In the genomic region with DNA sequence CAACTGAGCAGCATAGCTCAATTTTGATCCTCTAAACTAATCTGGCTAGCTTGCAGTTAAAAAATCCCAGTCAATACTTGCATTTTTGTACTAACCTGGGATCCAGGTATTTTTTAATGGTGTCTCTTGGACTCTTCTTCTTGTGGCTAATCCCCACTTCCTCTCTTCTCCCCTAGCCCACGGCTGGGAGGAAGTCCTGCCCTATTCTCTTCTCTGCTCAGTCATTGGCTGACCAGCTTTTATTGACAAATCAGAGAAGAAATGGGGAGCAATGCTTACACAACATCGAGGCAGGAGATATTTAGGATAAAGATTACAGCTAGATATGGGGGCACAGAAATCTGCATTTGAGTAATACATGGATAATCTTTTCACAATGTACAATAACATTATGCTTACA, we compare ENCODE assay signal across 22 mouse cellular contexts. TPM values are rescaled to one million over a fixed set of nuclear protein-coding genes. Genes with fewer than 3 reads are reported as not detected.
DNase-seq lines count a peak whose midpoint lies in the region; ATAC-seq and TF ChIP-seq lines count a peak whose summit lies in the region.
"Had no signal": no experiment of that assay in that cellular context is flagged by ENCODE, and none has a peak within 500 bp of the region (broad histone marks: within the 10 kb centered on the region; RNA-seq: fewer than 3 reads in every experiment).

No protein-coding gene starts in this region.

- in situ Hi-C loops in ES-E14 (cut with MboI; ENCODE audit: low sequenced_read_pairs in 2 of 2, unreplicated experiment in 2 of 2): no loop called here

- H3K4me1 ChIP-seq in ES-E14 (ENCODE audit: control insufficient read depth in 2 of 2, insufficient read depth in 2 of 2, low read length in 2 of 2, poor library complexity in 1 of 2): peaks cover 2 to 3% of the 10 kb centered on the region in 2 experiments; a peak in 1 of 4 replicates

- H3K9me3 ChIP-seq in ES-E14 (ENCODE audit: control insufficient read depth, insufficient read depth, low read depth, low read length): no peaks in the 10 kb centered on the region
- H3K9me3 ChIP-seq: heart, embryonic 10.5 days; kidney, embryonic 15.5 days; limb, embryonic 12.5 days; midbrain, embryonic 10.5 days; neural tube, embryonic 15.5 days had no signal

- ATAC-seq in granulocyte monocyte progenitor cell, adult 5-6 weeks (replicated peaks; ENCODE audit: poor library complexity, severe bottlenecking): peak; percentile 85
- peak; percentile 83 for ATAC-seq in megakaryocyte progenitor cell, adult 5-6 weeks (replicated peaks; ENCODE audit: poor library complexity)
- no peak for ATAC-seq in erythroid progenitor cell, adult 5-6 weeks (replicated peaks; ENCODE audit: low FRiP score, poor library complexity, severe bottlenecking)
- ATAC-seq: forebrain, postnatal 0 days; hindbrain, embryonic 16.5 days had no signal

- no peaks in the 10 kb centered on the region for H3K36me3 ChIP-seq in ES-E14 (ENCODE audit: control insufficient read depth, insufficient read depth, low read length, poor library complexity, severe bottlenecking)
- H3K36me3 ChIP-seq: heart, embryonic 10.5 days; kidney, embryonic 15.5 days; limb, embryonic 12.5 days; midbrain, embryonic 10.5 days; neural tube, embryonic 15.5 days had no signal

- H3K9ac ChIP-seq in ES-E14 (ENCODE audit: insufficient read depth, low read depth, low read length, poor library complexity, severe bottlenecking): no peak overlapping the region
- H3K9ac ChIP-seq: forebrain, postnatal 0 days; kidney, embryonic 15.5 days; limb, embryonic 12.5 days; neural tube, embryonic 15.5 days had no signal

- peak overlapping the region; percentile 14 to 72; a peak in 3 of 4 replicates for H3K4me3 ChIP-seq in ES-E14 (ENCODE audit: insufficient read depth in 1 of 2, low read depth in 1 of 2, low read length in 2 of 2, poor library complexity in 1 of 2, severe bottlenecking in 1 of 2)
- H3K4me3 ChIP-seq: heart, embryonic 10.5 days; kidney, embryonic 15.5 days; layer of hippocampus, adult 2 months; limb, embryonic 12.5 days; midbrain, embryonic 10.5 days; neural tube, embryonic 15.5 days had no signal

- no peak overlapping the region; the same call in 1 of the 2 replicates for H3K27ac ChIP-seq in ES-E14 (ENCODE audit: insufficient read depth, low read depth, low read length, poor library complexity, severe bottlenecking)
- H3K27ac ChIP-seq: heart, embryonic 10.5 days; kidney, embryonic 15.5 days; layer of hippocampus, adult 2 months; limb, embryonic 12.5 days; midbrain, embryonic 10.5 days; neural tube, embryonic 15.5 days; stomach, postnatal 0 days had no signal

- peak; percentile 50 for DNase-seq in CD4-positive, CD25-positive, alpha-beta regulatory T cell, adult 2 months (ENCODE audit: low read depth, low spot score)
- no peak for DNase-seq in ES-E14 (ENCODE audit: low read depth, low spot score)
- no peak for DNase-seq in cerebellum, postnatal 14 days
- no peak for DNase-seq in spleen, adult 12 weeks (ENCODE audit: low spot score)
- DNase-seq in urinary bladder, postnatal 36 days (ENCODE audit: low spot score in 2 of 2): no peak
- DNase-seq: adrenal gland, postnatal 14 days; cerebellum, adult 2 months; forebrain, postnatal 0 days; heart, postnatal 14 days; lung, adult 2 months; thymus, postnatal 14 days had no signal

TF ChIP-seq in ES-E14, 5 proteins besides CTCF, POLR2A, EP300 and RAD21:
- TF ChIP-seq MAFK (IDR thresholded peaks at IDR 0.05; ENCODE audit: insufficient read depth, low read depth, low read length): no peak
- TF ChIP-seq ZNF384 (IDR thresholded peaks at IDR 0.05; ENCODE audit: low read depth, low read length): no peak
- no peak for TF ChIP-seq HCFC1 (IDR thresholded peaks at IDR 0.05; ENCODE audit: borderline replicate concordance, insufficient read depth, low read length)
- TF ChIP-seq ZC3H11A (IDR thresholded peaks at IDR 0.05; ENCODE audit: borderline replicate concordance, low read depth, low read length): no peak
- no peak for TF ChIP-seq CHD2 (IDR thresholded peaks at IDR 0.05; ENCODE audit: low read depth, low read length)
TF ChIP-seq in ES-E14: peak in this region for 0.

RNA-seq across cellular contexts. Expression of a gene that starts 5.4 kb away (rescaled TPM):
- total RNA-seq in ES-E14 (2012; rRNA removed): 25.4 and 26.2 TPM in 2 replicates
- not detected in 2 replicates for total RNA-seq in granulocyte monocyte progenitor cell, adult 5-6 weeks (2014; fragmentation: Nextera tagmentation)
- 68.4 TPM in 1 of 2 replicates, not detected in the other for total RNA-seq in granulocyte monocyte progenitor cell, adult 5-6 weeks (2017)
- total RNA-seq in megakaryocyte progenitor cell, adult 5-6 weeks (2015): 24.4 TPM in 1 of 2 replicates, not detected in the other
- total RNA-seq in megakaryocyte progenitor cell, adult 5-6 weeks (2017): 144 and 168 TPM in 2 replicates
- not detected in 2 replicates for total RNA-seq in erythroid progenitor cell, adult 5-6 weeks (2015; ENCODE audit: low replicate concordance)
- total RNA-seq in erythroid progenitor cell, adult 5-6 weeks (2017; ENCODE audit: low replicate concordance): 59.7 TPM in 1 of 2 replicates, not detected in the other

RNA-seq across cellular contexts. Expression of a gene that starts 8.1 kb away (rescaled TPM):
- total RNA-seq in ES-E14 (2012; rRNA removed): 74.8 and 115 TPM in 2 replicates
- 179 and 257 TPM in 2 replicates for total RNA-seq in granulocyte monocyte progenitor cell, adult 5-6 weeks (2014; fragmentation: Nextera tagmentation)
- total RNA-seq in granulocyte monocyte progenitor cell, adult 5-6 weeks (2017): 252 and 259 TPM in 2 replicates
- 388 TPM in 2 replicates for total RNA-seq in megakaryocyte progenitor cell, adult 5-6 weeks (2015)
- total RNA-seq in megakaryocyte progenitor cell, adult 5-6 weeks (2017): 201 and 203 TPM in 2 replicates
- total RNA-seq in erythroid progenitor cell, adult 5-6 weeks (2015; ENCODE audit: low replicate concordance): 256 and 266 TPM in 2 replicates
- 218 and 252 TPM in 2 replicates for total RNA-seq in erythroid progenitor cell, adult 5-6 weeks (2017; ENCODE audit: low replicate concordance)

RNA-seq across cellular contexts. Expression of a gene that starts 8.3 kb away (rescaled TPM):
- total RNA-seq in ES-E14 (2012; rRNA removed): 19.4 and 42.3 TPM in 2 replicates
- 48.4 and 72.7 TPM in 2 replicates for total RNA-seq in granulocyte monocyte progenitor cell, adult 5-6 weeks (2014; fragmentation: Nextera tagmentation)
- 20.9 and 25.0 TPM in 2 replicates for total RNA-seq in granulocyte monocyte progenitor cell, adult 5-6 weeks (2017)
- 47.0 and 58.0 TPM in 2 replicates for total RNA-seq in megakaryocyte progenitor cell, adult 5-6 weeks (2015)
- 10.4 and 17.9 TPM in 2 replicates for total RNA-seq in megakaryocyte progenitor cell, adult 5-6 weeks (2017)
- 34.4 and 37.8 TPM in 2 replicates for total RNA-seq in erythroid progenitor cell, adult 5-6 weeks (2015; ENCODE audit: low replicate concordance)
- total RNA-seq in erythroid progenitor cell, adult 5-6 weeks (2017; ENCODE audit: low replicate concordance): 23.5 and 28.2 TPM in 2 replicates

RNA-seq across cellular contexts. Expression of a gene that starts 14.2 kb away (rescaled TPM):
- total RNA-seq in ES-E14 (2012; rRNA removed): 127 and 205 TPM in 2 replicates
- total RNA-seq in granulocyte monocyte progenitor cell, adult 5-6 weeks (2014; fragmentation: Nextera tagmentation): 214 and 260 TPM in 2 replicates
- 202 and 229 TPM in 2 replicates for total RNA-seq in granulocyte monocyte progenitor cell, adult 5-6 weeks (2017)
- 246 and 285 TPM in 2 replicates for total RNA-seq in megakaryocyte progenitor cell, adult 5-6 weeks (2015)
- total RNA-seq in megakaryocyte progenitor cell, adult 5-6 weeks (2017): 189 and 223 TPM in 2 replicates
- 16.6 and 28.9 TPM in 2 replicates for total RNA-seq in erythroid progenitor cell, adult 5-6 weeks (2015; ENCODE audit: low replicate concordance)
- 8.3 and 13.2 TPM in 2 replicates for total RNA-seq in erythroid progenitor cell, adult 5-6 weeks (2017; ENCODE audit: low replicate concordance)

RNA-seq across cellular contexts. Expression of a gene that starts 14.2 kb away (rescaled TPM):
- 19.1 and 34.9 TPM in 2 replicates for total RNA-seq in ES-E14 (2012; rRNA removed)
- total RNA-seq in granulocyte monocyte progenitor cell, adult 5-6 weeks (2014; fragmentation: Nextera tagmentation): 77.5 and 111 TPM in 2 replicates
- total RNA-seq in granulocyte monocyte progenitor cell, adult 5-6 weeks (2017): 110 and 118 TPM in 2 replicates
- total RNA-seq in megakaryocyte progenitor cell, adult 5-6 weeks (2015): 116 and 117 TPM in 2 replicates
- total RNA-seq in megakaryocyte progenitor cell, adult 5-6 weeks (2017): 117 and 125 TPM in 2 replicates
- 39.3 and 75.5 TPM in 2 replicates for total RNA-seq in erythroid progenitor cell, adult 5-6 weeks (2015; ENCODE audit: low replicate concordance)
- 14.8 and 16.6 TPM in 2 replicates for total RNA-seq in erythroid progenitor cell, adult 5-6 weeks (2017; ENCODE audit: low replicate concordance)
